ENCODE assay signal across 11 mouse cellular contexts in genomic region chr16:31475123-31475968, GRCm38 (mm10). TPM values are rescaled to one million over a fixed set of nuclear protein-coding genes. Genes with fewer than 3 reads are reported as not detected.
A peak's percentile ranks its signal among the peaks of the same experiment; 100 is the strongest.
DNase-seq lines count a peak whose midpoint lies in the region; ATAC-seq lines count a peak whose summit lies in the region.
"Had no signal": no experiment of that assay in that cellular context is flagged by ENCODE, and none has a peak within 500 bp of the region (broad histone marks: within the 10 kb centered on the region; RNA-seq: fewer than 3 reads in every experiment).

No protein-coding gene starts in this region.

- 80% methylated on average over 9 of the region's 9 CpGs for WGBS in forebrain, embryonic 10.5 days
- WGBS in forebrain, embryonic 11.5 days, result 86% methylated on average over 9 of the region's 9 CpGs
- WGBS in embryonic facial prominence, embryonic 14.5 days, result 27% methylated on average over 9 of the region's 9 CpGs
- 50% methylated on average over 9 of the region's 9 CpGs for WGBS in hindbrain, embryonic 16.5 days

- peaks cover 17% of the 10 kb centered on the region for H3K4me1 ChIP-seq in forebrain, embryonic 10.5 days
- H3K4me1 ChIP-seq in forebrain, embryonic 11.5 days (replicated peaks; ENCODE audit: control insufficient read depth, insufficient read depth, low read length), result no peaks in the 10 kb centered on the region
- H3K4me1 ChIP-seq in embryonic facial prominence, embryonic 14.5 days (ENCODE audit: control insufficient read depth, insufficient read depth, low read length), result peaks cover 20% of the 10 kb centered on the region
- H3K4me1 ChIP-seq in hindbrain, embryonic 16.5 days (ENCODE audit: control insufficient read depth, insufficient read depth, low read depth, low read length), result peaks cover 4% of the 10 kb centered on the region

- peaks cover 3% of the 10 kb centered on the region; the same call in 1 of the 2 replicates for H3K9me3 ChIP-seq in forebrain, embryonic 10.5 days
- no peaks in the 10 kb centered on the region for H3K9me3 ChIP-seq in forebrain, embryonic 11.5 days (ENCODE audit: control insufficient read depth, low read length)
- no peaks in the 10 kb centered on the region; the same call in 1 of the 2 replicates for H3K9me3 ChIP-seq in embryonic facial prominence, embryonic 14.5 days (ENCODE audit: control insufficient read depth, low read length)
- H3K9me3 ChIP-seq in hindbrain, embryonic 16.5 days (ENCODE audit: control insufficient read depth, low read length), result peaks cover 2% of the 10 kb centered on the region; the same call in 1 of the 2 replicates
- H3K9me3 ChIP-seq: liver, embryonic 13.5 days had no signal

- H3K4me3 ChIP-seq in forebrain, embryonic 10.5 days, result no peak overlapping the region
- no peak overlapping the region for H3K4me3 ChIP-seq in forebrain, embryonic 11.5 days (ENCODE audit: low read depth, low read length)
- H3K4me3 ChIP-seq in embryonic facial prominence, embryonic 14.5 days (ENCODE audit: low read depth, low read length), result no peak overlapping the region
- H3K4me3 ChIP-seq in hindbrain, embryonic 16.5 days (ENCODE audit: low read length), result no peak overlapping the region
- H3K4me3 ChIP-seq: liver, embryonic 13.5 days had no signal

- H3K4me2 ChIP-seq in forebrain, embryonic 11.5 days (ENCODE audit: low read depth, low read length, severe bottlenecking), result no peak overlapping the region
- peak overlapping the region; percentile 29 for H3K4me2 ChIP-seq in embryonic facial prominence, embryonic 14.5 days (ENCODE audit: low read depth, low read length)
- no peak overlapping the region for H3K4me2 ChIP-seq in hindbrain, embryonic 16.5 days (ENCODE audit: low read length)
- H3K4me2 ChIP-seq: liver, embryonic 13.5 days had no signal

- DNase-seq in forebrain, embryonic 10.5 days (ENCODE audit: extremely low spot score, low spot score), result no peak
- DNase-seq in forebrain, embryonic 11.5 days (ENCODE audit: low spot score), result no peak
- peak; percentile 51 for DNase-seq in NIH3T3 (ENCODE audit: low read depth)
- peak; percentile 93 for DNase-seq in embryonic facial prominence, embryonic 14.5 days (ENCODE audit: low spot score)
- no peak for DNase-seq in thymus, postnatal 0 days (ENCODE audit: low spot score)
- no peak for DNase-seq in yolk sac, embryonic 10.5 days (ENCODE audit: low spot score)
- DNase-seq: kidney, postnatal 14 days; liver, embryonic 13.5 days; spleen, adult 18-20 months had no signal

- no peaks in the 10 kb centered on the region for H3K36me3 ChIP-seq in forebrain, embryonic 10.5 days (replicated peaks)
- no peaks in the 10 kb centered on the region for H3K36me3 ChIP-seq in forebrain, embryonic 11.5 days (ENCODE audit: control insufficient read depth, insufficient read depth, low read length)
- no peaks in the 10 kb centered on the region for H3K36me3 ChIP-seq in embryonic facial prominence, embryonic 14.5 days (ENCODE audit: control insufficient read depth, insufficient read depth, low read length)
- no peaks in the 10 kb centered on the region for H3K36me3 ChIP-seq in hindbrain, embryonic 16.5 days (ENCODE audit: control insufficient read depth, insufficient read depth, low read length)
- H3K36me3 ChIP-seq: liver, embryonic 13.5 days had no signal

- H3K27ac ChIP-seq in forebrain, embryonic 10.5 days, result 0 out of 2 replicates have a peak overlapping the region, but pooled peaks have one; percentile 35
- no peak overlapping the region for H3K27ac ChIP-seq in forebrain, embryonic 11.5 days (ENCODE audit: low read depth, low read length)
- peak overlapping the region; percentile 66 for H3K27ac ChIP-seq in embryonic facial prominence, embryonic 14.5 days (replicated peaks; ENCODE audit: low read depth, low read length)
- peak overlapping the region; percentile 1; the same call in 1 of the 2 replicates for H3K27ac ChIP-seq in hindbrain, embryonic 16.5 days (ENCODE audit: low read depth, low read length)
- H3K27ac ChIP-seq: liver, embryonic 13.5 days had no signal

- no peaks in the 10 kb centered on the region for H3K27me3 ChIP-seq in forebrain, embryonic 10.5 days (ENCODE audit: poor library complexity, severe bottlenecking)
- H3K27me3 ChIP-seq in forebrain, embryonic 11.5 days (ENCODE audit: control insufficient read depth, insufficient read depth, low read length), result no peaks in the 10 kb centered on the region
- no peaks in the 10 kb centered on the region for H3K27me3 ChIP-seq in embryonic facial prominence, embryonic 14.5 days (replicated peaks; ENCODE audit: control insufficient read depth, insufficient read depth, low read length)
- no peaks in the 10 kb centered on the region for H3K27me3 ChIP-seq in hindbrain, embryonic 16.5 days (replicated peaks; ENCODE audit: control insufficient read depth, insufficient read depth, low read length)
- H3K27me3 ChIP-seq: liver, embryonic 13.5 days had no signal

- H3K9ac ChIP-seq in forebrain, embryonic 11.5 days (ENCODE audit: low read length), result no peak overlapping the region
- H3K9ac ChIP-seq in embryonic facial prominence, embryonic 14.5 days (ENCODE audit: low read depth, low read length), result no peak overlapping the region
- H3K9ac ChIP-seq in hindbrain, embryonic 16.5 days (ENCODE audit: low read depth, low read length), result no peak overlapping the region
- H3K9ac ChIP-seq: liver, embryonic 13.5 days had no signal

- no peak for ATAC-seq in forebrain, embryonic 11.5 days (replicated peaks; ENCODE audit: low FRiP score)
- peak; percentile 88 for ATAC-seq in embryonic facial prominence, embryonic 14.5 days (ENCODE audit: low read depth)
- ATAC-seq in hindbrain, embryonic 16.5 days, result peak; percentile 67
- ATAC-seq in CD4-positive, CD25-positive, alpha-beta regulatory T cell, adult 4 months, result no peak

RNA-seq across cellular contexts. Expression of gene Bdh1, which starts 53.3 kb away (rescaled TPM):
- 14.4 and 16.6 TPM in 2 replicates for polyA plus RNA-seq in forebrain, embryonic 10.5 days (2016; fragmentation: Nextera tagmentation; extraction: Ambion mirVana)
- polyA plus RNA-seq in forebrain, embryonic 11.5 days (2014; fragmentation: Nextera tagmentation; extraction: Ambion mirVana), result 30.0 and 35.9 TPM in 2 replicates
- polyA plus RNA-seq in embryonic facial prominence, embryonic 14.5 days (2014; fragmentation: Nextera tagmentation; extraction: Ambion mirVana), result 29.8 and 30.4 TPM in 2 replicates
- 141 and 145 TPM in 2 replicates for polyA plus RNA-seq in hindbrain, embryonic 16.5 days (2015; fragmentation: Nextera tagmentation; extraction: Ambion mirVana)
- polyA plus RNA-seq in thymus, postnatal 0 days (2015; fragmentation: Nextera tagmentation; extraction: Ambion mirVana), result 76.1 and 78.6 TPM in 2 replicates
- 10 to 100 TPM; 19.9 to 38.0 TPM for polyA plus RNA-seq in CD4-positive, CD25-positive, alpha-beta regulatory T cell, adult 4 months (2017; shearing (Covaris generic))

Comparison
In these comparisons a context has a peak if more than half of its experiments do, and no peak if none do; other contexts are left out.
1. DNase-seq: peak in NIH3T3 (single experiment) and embryonic facial prominence, embryonic 14.5 days (single experiment); none in forebrain, embryonic 10.5 days (single experiment), forebrain, embryonic 11.5 days (single experiment), thymus, postnatal 0 days (single experiment) and yolk sac, embryonic 10.5 days (single experiment).
2. ATAC-seq: peak in embryonic facial prominence, embryonic 14.5 days (single experiment) and hindbrain, embryonic 16.5 days (single experiment); none in forebrain, embryonic 11.5 days (single experiment) and CD4-positive, CD25-positive, alpha-beta regulatory T cell, adult 4 months (single experiment).